In genomic region chr9:4375828-4376639, GRCm38 (mm10) we compare ENCODE assay signal across 8 mouse cellular contexts. TPM values are rescaled to one million over a fixed set of nuclear protein-coding genes. Genes with fewer than 3 reads are reported as not detected.
A peak's percentile ranks its signal among the peaks of the same experiment; 100 is the strongest.
DNase-seq lines count a peak whose midpoint lies in the region; ATAC-seq and TF ChIP-seq lines count a peak whose summit lies in the region.

Gene Msantd4, plus strand, starts transcription at chr9:4376562.

- peak; percentile 96 for DNase-seq in CD4-positive helper T cell, adult 2 months (ENCODE audit: low read depth, low spot score)
- peak; percentile 99 for DNase-seq in brain, embryonic 18.5 days (ENCODE audit: low read depth, low spot score)
- peak; percentile 99 for DNase-seq in kidney, postnatal 0 days (ENCODE audit: low spot score)
- DNase-seq in liver, embryonic 11.5 days (ENCODE audit: low spot score): peak; percentile 89
- DNase-seq in naive thymus-derived CD4-positive, alpha-beta T cell, adult 2 months (ENCODE audit: low read depth): peak; percentile 94

- ATAC-seq in erythroid progenitor cell, adult 5-6 weeks (replicated peaks; ENCODE audit: low FRiP score, poor library complexity, severe bottlenecking): peak; percentile 97
- peak; percentile 100 for ATAC-seq in heart, embryonic 12.5 days (ENCODE audit: insufficient number of reproducible peaks, low FRiP score)
- ATAC-seq in kidney, postnatal 0 days (replicated peaks; ENCODE audit: low FRiP score, low read depth): peak; percentile 100
- ATAC-seq in liver, embryonic 11.5 days (replicated peaks; ENCODE audit: low FRiP score): peak; percentile 99
- ATAC-seq in stomach, embryonic 14.5 days (ENCODE audit: insufficient number of reproducible peaks, insufficient read depth, low FRiP score, low read depth): peak; percentile 100

- H3K4me3 ChIP-seq in heart, embryonic 12.5 days: peak within 1 kb of the TSS; percentile 98
- H3K4me3 ChIP-seq in kidney, postnatal 0 days (replicated peaks; ENCODE audit: low read depth, low read length): peak within 1 kb of the TSS; percentile 74
- peak within 1 kb of the TSS; percentile 78 for H3K4me3 ChIP-seq in liver, embryonic 11.5 days (ENCODE audit: low read depth, low read length)
- H3K4me3 ChIP-seq in stomach, embryonic 14.5 days (ENCODE audit: low read depth, low read length): peak within 1 kb of the TSS; percentile 51

- WGBS in heart, embryonic 12.5 days: 3% methylated on average over 31 of the region's 31 CpGs
- 1% methylated on average over 31 of the region's 31 CpGs for WGBS in kidney, postnatal 0 days
- WGBS in liver, embryonic 11.5 days: 4% methylated on average over 31 of the region's 31 CpGs
- WGBS in stomach, embryonic 14.5 days: 3% methylated on average over 31 of the region's 31 CpGs

- H3K27ac ChIP-seq in heart, embryonic 12.5 days (ENCODE audit: poor library complexity, severe bottlenecking): peak within 1 kb of the TSS; percentile 83
- peak within 1 kb of the TSS; percentile 77 for H3K27ac ChIP-seq in kidney, postnatal 0 days
- no peak within 1 kb of the TSS for H3K27ac ChIP-seq in liver, embryonic 11.5 days (ENCODE audit: low read depth, low read length)
- peak within 1 kb of the TSS; percentile 76; the same call in 1 of the 2 replicates for H3K27ac ChIP-seq in stomach, embryonic 14.5 days (ENCODE audit: low read length)

- H3K9ac ChIP-seq in heart, embryonic 12.5 days: peak within 1 kb of the TSS; percentile 88
- H3K9ac ChIP-seq in kidney, postnatal 0 days (ENCODE audit: low read depth, low read length): peak within 1 kb of the TSS; percentile 65
- peak within 1 kb of the TSS; percentile 70 for H3K9ac ChIP-seq in liver, embryonic 11.5 days (ENCODE audit: low read depth, low read length)
- H3K9ac ChIP-seq in stomach, embryonic 14.5 days (replicated peaks; ENCODE audit: low read depth, low read length): peak within 1 kb of the TSS; percentile 36

- H3K9me3 ChIP-seq in heart, embryonic 12.5 days (replicated peaks): no peaks in the 10 kb centered on the region
- H3K9me3 ChIP-seq in kidney, postnatal 0 days (replicated peaks; ENCODE audit: low read length): no peaks in the 10 kb centered on the region
- H3K9me3 ChIP-seq in liver, embryonic 11.5 days (ENCODE audit: control insufficient read depth, low read length): no peaks in the 10 kb centered on the region
- no peaks in the 10 kb centered on the region for H3K9me3 ChIP-seq in stomach, embryonic 14.5 days (ENCODE audit: control insufficient read depth, low read depth, low read length)

- peak within 1 kb of the TSS; percentile 67 for H3K4me2 ChIP-seq in heart, embryonic 12.5 days
- peak within 1 kb of the TSS; percentile 71 for H3K4me2 ChIP-seq in kidney, postnatal 0 days (ENCODE audit: low read length)
- H3K4me2 ChIP-seq in liver, embryonic 11.5 days: peak within 1 kb of the TSS; percentile 63
- H3K4me2 ChIP-seq in stomach, embryonic 14.5 days (replicated peaks; ENCODE audit: low read depth, low read length): peak within 1 kb of the TSS; percentile 55

- no peak for TF ChIP-seq CTCF in kidney, postnatal 0 days (IDR thresholded peaks at IDR 0.05; ENCODE audit: low read depth)

- no peaks in the 10 kb centered on the region for H3K27me3 ChIP-seq in heart, embryonic 12.5 days (replicated peaks)
- H3K27me3 ChIP-seq in kidney, postnatal 0 days (ENCODE audit: insufficient read depth, low read length): no peaks in the 10 kb centered on the region
- H3K27me3 ChIP-seq in liver, embryonic 11.5 days (replicated peaks; ENCODE audit: control insufficient read depth, insufficient read depth, low read length): no peaks in the 10 kb centered on the region
- no peaks in the 10 kb centered on the region for H3K27me3 ChIP-seq in stomach, embryonic 14.5 days (ENCODE audit: control insufficient read depth, insufficient read depth, low read length)

- H3K36me3 ChIP-seq in heart, embryonic 12.5 days: peaks cover 4% of the 10 kb centered on the region; the same call in 1 of the 2 replicates
- H3K36me3 ChIP-seq in kidney, postnatal 0 days (ENCODE audit: insufficient read depth, low read length): no peaks in the 10 kb centered on the region
- no peaks in the 10 kb centered on the region for H3K36me3 ChIP-seq in liver, embryonic 11.5 days (ENCODE audit: control insufficient read depth, insufficient read depth, low read length)
- H3K36me3 ChIP-seq in stomach, embryonic 14.5 days (ENCODE audit: control insufficient read depth, insufficient read depth, low read length): no peaks in the 10 kb centered on the region

- peaks cover 4% of the 10 kb centered on the region for H3K4me1 ChIP-seq in heart, embryonic 12.5 days (replicated peaks)
- H3K4me1 ChIP-seq in kidney, postnatal 0 days (replicated peaks; ENCODE audit: insufficient read depth, low read length): peaks cover 3% of the 10 kb centered on the region; the same call in 1 of the 2 replicates
- peaks cover 3% of the 10 kb centered on the region; the same call in 1 of the 2 replicates for H3K4me1 ChIP-seq in liver, embryonic 11.5 days (replicated peaks; ENCODE audit: control insufficient read depth, insufficient read depth, low read length)
- 0 out of 2 replicates have a peak, but pooled peaks cover 4% of the 10 kb centered on the region for H3K4me1 ChIP-seq in stomach, embryonic 14.5 days (ENCODE audit: control insufficient read depth, insufficient read depth, low read length)

RNA-seq across cellular contexts. Expression of gene Msantd4, which starts in this region (rescaled TPM):
- 5.0 and 9.0 TPM in 2 replicates for total RNA-seq in erythroid progenitor cell, adult 5-6 weeks (2015; ENCODE audit: low replicate concordance)
- total RNA-seq in erythroid progenitor cell, adult 5-6 weeks (2017; ENCODE audit: low replicate concordance): 5.4 and 6.9 TPM in 2 replicates
- 39.1 and 40.0 TPM in 2 replicates for polyA plus RNA-seq in heart, embryonic 12.5 days (2016; fragmentation: Nextera tagmentation; extraction: Ambion mirVana)
- 46.4 and 47.3 TPM in 2 replicates for polyA plus RNA-seq in kidney, postnatal 0 days (2015; fragmentation: Nextera tagmentation; extraction: Ambion mirVana)
- polyA plus RNA-seq in liver, embryonic 11.5 days (2014; fragmentation: Nextera tagmentation; extraction: Ambion mirVana): 23.8 and 26.8 TPM in 2 replicates
- polyA plus RNA-seq in stomach, embryonic 14.5 days (2014; fragmentation: Nextera tagmentation; extraction: Ambion mirVana): 42.1 and 49.1 TPM in 2 replicates

Comparison
In these comparisons a context has a peak if more than half of its experiments do, and no peak if none do; other contexts are left out.
1. H3K9ac ChIP-seq: peak in every context shown above with its lines; median percentile 88 in heart, embryonic 12.5 days; 70 in liver, embryonic 11.5 days; 65 in kidney, postnatal 0 days; 36 in stomach, embryonic 14.5 days.